Mouse (Mus musculus) spleen, adult 2 months (tissue): Measurements from ENCODE around the gene Esp1. TPM values are rescaled to one million over a fixed set of nuclear protein-coding genes. Genes with fewer than 3 reads are reported as not detected.
"Not testable (repeated sequence)": the region's sequence is repeated elsewhere in the genome, so short reads cannot be mapped to it uniquely, and the experiment has no call there.

Source experiments
- DNase-seq, 2 experiments: peaks; one replicate each; pipeline versions ENCODE4 v3.0.0 to v3.0.0-alpha.2; 2012 to 2021; ENCODE audit warnings: low spot score in 2 of 2, low read depth in 1 of 2
- H3K27ac ChIP-seq: fragments of 200-500 bp; 2 replicates; pipeline ENCODE4 v1.5.1; 2012; ENCODE audit warnings: low read length, inconsistent platforms; ENCODE audit not compliant: insufficient read depth
- H3K27me3 ChIP-seq: fragments of 200-500 bp; 2 replicates; pipeline ENCODE4 v1.6.1; 2012; ENCODE audit warnings: mild to moderate bottlenecking, moderate library complexity, low read length, inconsistent platforms; ENCODE audit not compliant: control insufficient read depth, insufficient read depth
- H3K36me3 ChIP-seq: fragments of 200-500 bp; 2 replicates; pipeline ENCODE4 v1.6.1; 2012; ENCODE audit warnings: mild to moderate bottlenecking, low read length, inconsistent platforms; ENCODE audit not compliant: control insufficient read depth, insufficient read depth
- H3K4me1 ChIP-seq: fragments of 200-500 bp; 2 replicates; pipeline ENCODE4 v1.6.1; 2011; ENCODE audit warnings: inconsistent platforms; ENCODE audit not compliant: control insufficient read depth, insufficient read depth, insufficient read length
- H3K4me3 ChIP-seq: fragments of 200-500 bp; 2 replicates; pipeline ENCODE4 v1.5.1; 2011; ENCODE audit warnings: mild to moderate bottlenecking, inconsistent platforms; ENCODE audit not compliant: insufficient read depth, insufficient read length; ENCODE audit errors: extremely low read depth
- CTCF ChIP-seq: fragments of 200-500 bp; IDR thresholded peaks from 2 replicates; pipeline ENCODE4 v1.5.1; 2011; ENCODE audit warnings: mild to moderate bottlenecking, inconsistent platforms; ENCODE audit not compliant: insufficient read depth, insufficient read length, insufficient replicate concordance; ENCODE audit errors: extremely low read depth
- POLR2A ChIP-seq: fragments of 200-500 bp; IDR thresholded peaks from 2 replicates; pipeline ENCODE4 v1.6.1; 2011; ENCODE audit warnings: low read depth, low read length, inconsistent platforms
- WGBS: fragments of 180-500 bp; shearing (Covaris S2); methylation state at CpG from one replicate; pipeline ENCODE4 v1.1.7; 2018; 5-methylcytosine and 5-hydroxymethylcytosine counted together
- polyA plus RNA-seq: library from polyadenylated mRNA; depleted of rRNA; stranded (reverse); fragments of >200 nt; gene quantifications from 2 replicates; pipeline ENCODE4 v1.2.3, GENCODE M21; 2012; rRNA removed

Gene Esp1
- not detected in 2 replicates for polyA plus RNA-seq

GRCm38 (mm10) chr17:40726820-40727219, at the start of gene Esp1:
Gene Esp1, plus strand, starts transcription at chr17:40727120.
- no peak for DNase-seq
- Histone ChIP-seq H3K36me3 (no peaks in the 10 kb centered on the region), H3K4me3 (no peak within 1 kb of the TSS), H3K27me3 (no peaks in the 10 kb centered on the region), H3K4me1 (no peaks in the 10 kb centered on the region), H3K27ac (no peak within 1 kb of the TSS)
- WGBS, result 88% methylated on average over 2 of the region's 2 CpGs
- TF ChIP-seq CTCF (no peak), POLR2A (no peak)

GRCm38 (mm10) chr17:40716273-40716672, 10.6 kb upstream of the Esp1 start:
- no peaks in the 10 kb centered on the region for H3K36me3 ChIP-seq
- DNase-seq, result no peak
- no peak overlapping the region for H3K4me3 ChIP-seq
- TF ChIP-seq CTCF, result no peak
- TF ChIP-seq POLR2A, result no peak
- no peak overlapping the region for H3K27ac ChIP-seq
- H3K27me3 ChIP-seq, result no peaks in the 10 kb centered on the region
- H3K4me1 ChIP-seq, result no peaks in the 10 kb centered on the region

GRCm38 (mm10) chr17:40717055-40717454, 9.9 kb upstream of the Esp1 start:
- H3K4me3 ChIP-seq, H3K4me1 ChIP-seq, H3K27ac ChIP-seq, DNase-seq, H3K27me3 ChIP-seq, H3K36me3 ChIP-seq: not testable (repeated sequence)

DNA sequence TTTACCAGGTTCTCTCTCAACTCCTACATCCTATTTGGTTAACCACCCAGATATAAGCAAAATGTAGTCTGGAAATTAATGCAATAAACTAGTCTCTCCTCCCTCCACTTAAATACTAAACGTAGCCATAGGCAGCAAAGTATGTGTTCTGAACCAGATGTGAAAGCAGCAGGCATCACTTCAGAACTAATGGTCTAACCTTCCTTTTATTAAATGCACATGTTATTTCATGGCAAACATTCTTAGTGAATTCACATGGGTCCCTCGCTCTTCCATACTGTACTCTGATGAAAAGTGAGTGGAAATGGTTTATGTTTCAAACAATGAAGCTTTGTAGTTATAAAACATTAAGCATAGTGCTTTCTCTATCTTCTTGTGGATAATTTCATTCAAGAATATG, 4.4 kb downstream of the Esp1 start:
- Histone ChIP-seq H3K27ac (no peak overlapping the region), H3K27me3 (no peaks in the 10 kb centered on the region), H3K4me3 (no peak overlapping the region), H3K4me1 (no peaks in the 10 kb centered on the region), H3K36me3 (no peaks in the 10 kb centered on the region)
- whole genome bisulfite sequencing, result 84% methylated on average over 2 of the region's 2 CpGs
- no peak for DNase-seq
- TF ChIP-seq POLR2A, result no peak
- TF ChIP-seq CTCF, result no peak

DNA sequence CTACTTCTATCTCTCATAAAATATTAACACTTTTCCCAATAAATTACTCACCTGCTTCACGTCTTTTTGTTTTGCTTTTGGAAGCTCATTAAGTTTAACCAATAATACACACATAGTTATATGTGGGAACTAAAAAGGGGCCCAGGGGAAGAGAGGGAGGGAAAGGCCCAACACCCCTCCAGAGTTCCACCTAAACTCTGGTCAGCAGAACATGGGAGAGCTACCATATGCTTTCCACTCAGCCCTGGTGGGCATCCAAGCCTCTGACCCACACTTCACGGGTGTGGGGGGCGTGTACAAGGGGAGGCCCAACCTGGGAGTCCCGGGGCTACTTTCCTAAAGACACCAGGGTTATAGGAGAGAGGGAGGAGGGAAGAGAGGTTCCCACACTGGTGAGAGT, 4.8 kb downstream of the Esp1 start:
- no peak for DNase-seq
- H3K36me3 ChIP-seq, result no peaks in the 10 kb centered on the region
- TF ChIP-seq CTCF (no peak), POLR2A (no peak)
- WGBS, result 65% methylated on average over 4 of the region's 4 CpGs
- H3K27ac ChIP-seq, result no peak overlapping the region
- no peaks in the 10 kb centered on the region for H3K27me3 ChIP-seq
- no peak overlapping the region for H3K4me3 ChIP-seq
- H3K4me1 ChIP-seq, result no peaks in the 10 kb centered on the region

- TF ChIP-seq CTCF (no peak), POLR2A (no peak)
- no peak overlapping the region for H3K4me3 ChIP-seq
- no peak overlapping the region for H3K27ac ChIP-seq
- no peaks in the 10 kb centered on the region for H3K36me3 ChIP-seq
- H3K4me1 ChIP-seq, result no peaks in the 10 kb centered on the region
- H3K27me3 ChIP-seq, result no peaks in the 10 kb centered on the region
- DNase-seq, result no peak
- 50% methylated on average over 4 of the region's 4 CpGs for WGBS
Measured at GRCm38 (mm10) chr17:40763662-40764061, 36.7 kb downstream of the Esp1 start.

DNA sequence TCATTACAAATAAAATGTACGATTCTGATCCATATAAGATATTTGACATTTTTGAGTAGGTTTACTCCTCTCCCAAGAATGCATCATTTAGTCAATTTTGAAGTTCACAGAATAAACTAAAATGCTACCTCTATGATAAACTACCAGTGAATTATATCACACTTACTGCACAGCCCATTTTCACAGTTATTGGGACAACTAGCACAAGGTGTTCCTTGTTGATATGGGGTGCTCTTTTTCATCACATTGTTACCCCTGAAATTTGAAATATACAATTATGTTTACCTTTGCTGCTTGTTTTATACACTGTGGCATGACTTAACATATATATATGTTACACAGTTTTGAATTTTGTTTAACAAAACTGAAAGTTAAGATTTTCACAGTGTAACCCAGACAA, 40.2 kb downstream of the Esp1 start:
- no peak for DNase-seq
- Histone ChIP-seq H3K36me3 (no peaks in the 10 kb centered on the region), H3K4me1 (no peaks in the 10 kb centered on the region), H3K4me3 (no peak overlapping the region), H3K27me3 (no peaks in the 10 kb centered on the region), H3K27ac (no peak overlapping the region)
- TF ChIP-seq CTCF, result no peak
- TF ChIP-seq POLR2A, result no peak
- WGBS, result 90% methylated on average over 1 of the region's 1 CpGs

Other genes with a start within 250 kb of the Esp1 start
- gene Esp8, start 207.1 kb upstream of the Esp1 start, polyA plus RNA-seq, result not detected in 2 replicates
- gene Esp6, start 165.6 kb upstream of the Esp1 start, polyA plus RNA-seq, result not detected in 2 replicates
- gene Esp4, start 128.5 kb upstream of the Esp1 start, polyA plus RNA-seq, result not detected in 2 replicates
- not detected in 2 replicates for gene Esp3, start 95.0 kb upstream of the Esp1 start, polyA plus RNA-seq
- gene Crisp2, start 79.9 kb downstream of the Esp1 start, polyA plus RNA-seq, result not detected in 2 replicates
- gene Rhag, start 84.0 kb downstream of the Esp1 start, polyA plus RNA-seq, result 13.0 and 18.4 TPM in 2 replicates
- gene 9130008F23Rik, start 153.4 kb downstream of the Esp1 start, polyA plus RNA-seq, result 1.9 and 2.0 TPM in 2 replicates
- gene Glyatl3, start 187.2 kb downstream of the Esp1 start, polyA plus RNA-seq, result 0.09 TPM in 1 of 2 replicates, not detected in the other
- gene Mut, start 207.6 kb downstream of the Esp1 start, polyA plus RNA-seq, result 3.1 and 3.5 TPM in 2 replicates
- 1.3 and 1.5 TPM in 2 replicates for gene Cenpq, start 207.9 kb downstream of the Esp1 start, polyA plus RNA-seq